Mouse (Mus musculus) testis, adult 2 months (tissue): ENCODE measurements around the gene Olfr502. TPM values are rescaled to one million over a fixed set of nuclear protein-coding genes. Genes with fewer than 3 reads are reported as not detected.
"Not testable (repeated sequence)": the region's sequence is repeated elsewhere in the genome, so short reads cannot be mapped to it uniquely, and the experiment has no call there.

ENCODE experiments used
- H3K27ac ChIP-seq: fragments of 200-500 bp; 2 replicates; pipeline ENCODE4 v1.5.1; 2012; ENCODE audit warnings: low read depth, low read length; ENCODE audit not compliant: control insufficient read depth, insufficient read depth
- H3K27me3 ChIP-seq: fragments of 200-500 bp; 2 replicates; pipeline ENCODE4 v1.6.1; 2012; ENCODE audit warnings: mild to moderate bottlenecking, low read length, moderate library complexity; ENCODE audit not compliant: control insufficient read depth, insufficient read depth
- H3K36me3 ChIP-seq: fragments of 200-500 bp; 2 replicates; pipeline ENCODE4 v1.6.1; 2012; ENCODE audit warnings: mild to moderate bottlenecking, low read length; ENCODE audit not compliant: control insufficient read depth, insufficient read depth
- H3K4me1 ChIP-seq: fragments of 200-500 bp; 2 replicates; pipeline ENCODE4 v1.6.1; 2012; ENCODE audit warnings: low read length; ENCODE audit not compliant: control insufficient read depth, insufficient read depth
- H3K4me3 ChIP-seq: fragments of 200-500 bp; 2 replicates; pipeline ENCODE4 v1.5.1; 2012; ENCODE audit warnings: low read depth, mild to moderate bottlenecking, low read length, moderate library complexity, mixed read lengths; ENCODE audit not compliant: control insufficient read depth
- CTCF ChIP-seq: fragments of 200-500 bp; IDR thresholded peaks from 2 replicates; pipeline ENCODE4 v1.5.1; 2012; ENCODE audit warnings: low read depth, mild to moderate bottlenecking, inconsistent platforms, low read length, moderate library complexity; ENCODE audit not compliant: control insufficient read depth, insufficient read depth, insufficient replicate concordance
- POLR2A ChIP-seq: fragments of 200-500 bp; IDR thresholded peaks from 2 replicates; pipeline ENCODE4 v1.6.1; 2012; ENCODE audit warnings: low read depth, mild to moderate bottlenecking, inconsistent platforms, low read length, moderate library complexity; ENCODE audit not compliant: control insufficient read depth
- polyA plus RNA-seq: library from polyadenylated mRNA; depleted of rRNA; stranded (reverse); fragments of >200 nt; gene quantifications from 2 replicates; pipeline ENCODE4 v1.2.3, GENCODE M21; 2012; rRNA removed

The Olfr502 gene
- polyA plus RNA-seq, result not detected in 2 replicates

- H3K27ac ChIP-seq, result no peak within 1 kb of the TSS
- no peak for TF ChIP-seq POLR2A
- no peak for TF ChIP-seq CTCF
- H3K36me3 ChIP-seq, result no peaks in the 10 kb centered on the region
- no peaks in the 10 kb centered on the region for H3K4me1 ChIP-seq
- no peak within 1 kb of the TSS for H3K4me3 ChIP-seq
- H3K27me3 ChIP-seq, result no peaks in the 10 kb centered on the region
Measured at GRCm38 (mm10) chr7:108524965-108525364, at the start of gene Olfr502. TSS of gene Olfr502 (minus strand) at chr7:108525065.

GRCm38 (mm10) chr7:108565693-108566092 is 40.8 kb upstream of the Olfr502 start, which contains the start of gene Olfr504:
TSS of gene Olfr504 (minus strand) at chr7:108565793.
- no peaks in the 10 kb centered on the region for H3K36me3 ChIP-seq
- H3K4me1 ChIP-seq, result no peaks in the 10 kb centered on the region
- no peak for TF ChIP-seq CTCF
- no peak within 1 kb of the TSS for H3K27ac ChIP-seq
- no peaks in the 10 kb centered on the region for H3K27me3 ChIP-seq
- H3K4me3 ChIP-seq, result no peak within 1 kb of the TSS

GRCm38 (mm10) chr7:108544227-108544626 is 19.4 kb upstream of the Olfr502 start, which contains the start of gene Olfr503:
TSS of gene Olfr503 (plus strand) at chr7:108544527.
- not testable (repeated sequence) for H3K27ac ChIP-seq, H3K36me3 ChIP-seq, H3K27me3 ChIP-seq, H3K4me1 ChIP-seq, H3K4me3 ChIP-seq

GRCm38 (mm10) chr7:108542416-108542815 is 17.6 kb upstream of the Olfr502 start:
- Histone ChIP-seq H3K4me1 (peaks cover 5% of the 10 kb centered on the region), H3K4me3 (no peak overlapping the region), H3K27me3 (no peaks in the 10 kb centered on the region), H3K27ac (no peak overlapping the region), H3K36me3 (no peaks in the 10 kb centered on the region)
- TF ChIP-seq POLR2A (no peak), CTCF (no peak)

Other genes starting within 250 kb of the Olfr502 start
- gene Olfr490, start 236.1 kb downstream of the Olfr502 start, polyA plus RNA-seq, result not detected in 2 replicates
- gene Olfr491, start 211.6 kb downstream of the Olfr502 start, polyA plus RNA-seq, result not detected in 2 replicates
- not detected in 2 replicates for gene Olfr492, start 201.4 kb downstream of the Olfr502 start, polyA plus RNA-seq
- gene Olfr493, start 178.1 kb downstream of the Olfr502 start, polyA plus RNA-seq, result not detected in 2 replicates
- not detected in 2 replicates for gene Olfr494, start 159.7 kb downstream of the Olfr502 start, polyA plus RNA-seq
- gene Olfr495, start 131.9 kb downstream of the Olfr502 start, polyA plus RNA-seq, result not detected in 2 replicates
- not detected in 2 replicates for gene Olfr497, start 104.6 kb downstream of the Olfr502 start, polyA plus RNA-seq
- not detected in 2 replicates for gene Olfr498, start 59.7 kb downstream of the Olfr502 start, polyA plus RNA-seq
- not detected in 2 replicates for gene Olfr503, start 19.5 kb upstream of the Olfr502 start, polyA plus RNA-seq
- gene Olfr504, start 40.7 kb upstream of the Olfr502 start, polyA plus RNA-seq, result not detected in 2 replicates
- not detected in 2 replicates for gene Olfr506, start 85.7 kb upstream of the Olfr502 start, polyA plus RNA-seq
- gene Olfr507, start 96.7 kb upstream of the Olfr502 start, polyA plus RNA-seq, result not detected in 2 replicates
- gene Olfr508, start 104.9 kb upstream of the Olfr502 start, polyA plus RNA-seq, result not detected in 2 replicates
- gene Olfr509, start 126.8 kb upstream of the Olfr502 start, polyA plus RNA-seq, result not detected in 2 replicates
- not detected in 2 replicates for gene Olfr510, start 141.4 kb upstream of the Olfr502 start, polyA plus RNA-seq
- gene Olfr512, start 188.3 kb upstream of the Olfr502 start, polyA plus RNA-seq, result 0.10 and 0.12 TPM in 2 replicates
- gene Olfr513, start 225.9 kb upstream of the Olfr502 start, polyA plus RNA-seq, result not detected in 2 replicates